Mouse (Mus musculus): ENCODE measurements around the gene Prdx5. TPM values are rescaled to one million over a fixed set of nuclear protein-coding genes. Genes with fewer than 3 reads are reported as not detected.

Prdx5 gene
- polyA plus RNA-seq, 1 experiment from 2014 or later, result 117 TPM

GRCm38 (mm10) chr19:6921647-6922567 is 12.0 kb upstream of the Prdx5 start, which contains the start of gene Esrra:
Gene Esrra, minus strand, starts transcription at chr19:6921813.
- WGBS, result under 1% methylated on average over 61 of the region's 66 CpGs
- DNase-seq (ENCODE audit: low spot score), result peak; percentile 100

GRCm38 (mm10) chr19:6920741-6921636 is 11.1 kb upstream of the Prdx5 start:
- peak overlapping the region; percentile 97 for H3K4me2 ChIP-seq
- H3K27me3 ChIP-seq (replicated peaks; ENCODE audit: control insufficient read depth, insufficient read depth, low read length), result peaks cover 28% of the 10 kb centered on the region
- H3K27ac ChIP-seq (ENCODE audit: low read depth, low read length), result peak overlapping the region; percentile 82
- no peak; the same call in 1 of the 2 replicates for ATAC-seq (replicated peaks; ENCODE audit: low FRiP score)
- peak overlapping the region; percentile 74 for H3K9ac ChIP-seq (ENCODE audit: low read depth, low read length)
- peaks cover 39% of the 10 kb centered on the region for H3K4me1 ChIP-seq (replicated peaks; ENCODE audit: control insufficient read depth, insufficient read depth, low read length)
- H3K9me3 ChIP-seq (ENCODE audit: control insufficient read depth, low read length), result no peaks in the 10 kb centered on the region
- peak; percentile 82 for DNase-seq (ENCODE audit: low spot score)
- H3K36me3 ChIP-seq (ENCODE audit: control insufficient read depth, insufficient read depth, low read length), result peaks cover 5% of the 10 kb centered on the region; the same call in 1 of the 2 replicates
- WGBS, result 1% methylated on average over 33 of the region's 48 CpGs
- H3K4me3 ChIP-seq (ENCODE audit: low read depth, low read length), result peak overlapping the region; percentile 68

More at GRCm38 (mm10) chr19:6921647-6922567, 12.0 kb upstream of the Prdx5 start, which contains the start of gene Esrra:
- Histone ChIP-seq H3K9me3 (ENCODE audit: control insufficient read depth, low read length) (no peaks in the 10 kb centered on the region), H3K4me3 (ENCODE audit: low read depth, low read length) (peak within 1 kb of the TSS; percentile 68), H3K4me1 (replicated peaks; ENCODE audit: control insufficient read depth, insufficient read depth, low read length) (peaks cover 36% of the 10 kb centered on the region), H3K9ac (ENCODE audit: low read depth, low read length) (peak within 1 kb of the TSS; percentile 74), H3K27ac (ENCODE audit: low read depth, low read length) (peak within 1 kb of the TSS; percentile 82), H3K27me3 (replicated peaks; ENCODE audit: control insufficient read depth, insufficient read depth, low read length) (peaks cover 37% of the 10 kb centered on the region), H3K36me3 (ENCODE audit: control insufficient read depth, insufficient read depth, low read length) (peaks cover 5% of the 10 kb centered on the region; the same call in 1 of the 2 replicates), H3K4me2 (peak within 1 kb of the TSS; percentile 97)
- ATAC-seq (replicated peaks; ENCODE audit: low FRiP score), result peak; percentile 94

GRCm38 (mm10) chr19:6919876-6920740 is 10.2 kb upstream of the Prdx5 start:
- peaks cover 5% of the 10 kb centered on the region; the same call in 1 of the 2 replicates for H3K36me3 ChIP-seq (ENCODE audit: control insufficient read depth, insufficient read depth, low read length)
- peak overlapping the region; percentile 68 for H3K4me3 ChIP-seq (ENCODE audit: low read depth, low read length)
- ATAC-seq (replicated peaks; ENCODE audit: low FRiP score) (no peak), DNase-seq (ENCODE audit: low spot score) (peak; percentile 38)
- peak overlapping the region; percentile 82 for H3K27ac ChIP-seq (ENCODE audit: low read depth, low read length)
- no peaks in the 10 kb centered on the region for H3K9me3 ChIP-seq (ENCODE audit: control insufficient read depth, low read length)
- 41% methylated on average over 8 of the region's 8 CpGs for WGBS
- H3K4me2 ChIP-seq, result peak overlapping the region; percentile 97
- peaks cover 38% of the 10 kb centered on the region for H3K4me1 ChIP-seq (replicated peaks; ENCODE audit: control insufficient read depth, insufficient read depth, low read length)
- peak overlapping the region; percentile 74 for H3K9ac ChIP-seq (ENCODE audit: low read depth, low read length)
- peaks cover 19% of the 10 kb centered on the region for H3K27me3 ChIP-seq (replicated peaks; ENCODE audit: control insufficient read depth, insufficient read depth, low read length)

GRCm38 (mm10) chr19:6919431-6919830 is 9.5 kb upstream of the Prdx5 start:
- Histone ChIP-seq H3K36me3 (ENCODE audit: control insufficient read depth, insufficient read depth, low read length) (peaks cover 5% of the 10 kb centered on the region; the same call in 1 of the 2 replicates), H3K9me3 (ENCODE audit: control insufficient read depth, low read length) (no peaks in the 10 kb centered on the region), H3K4me1 (replicated peaks; ENCODE audit: control insufficient read depth, insufficient read depth, low read length) (peaks cover 35% of the 10 kb centered on the region), H3K4me3 (ENCODE audit: low read depth, low read length) (no peak overlapping the region), H3K27ac (ENCODE audit: low read depth, low read length) (no peak overlapping the region), H3K4me2 (no peak overlapping the region), H3K27me3 (replicated peaks; ENCODE audit: control insufficient read depth, insufficient read depth, low read length) (peaks cover 13% of the 10 kb centered on the region; the same call in 1 of the 2 replicates), H3K9ac (ENCODE audit: low read depth, low read length) (no peak overlapping the region)
- ATAC-seq (replicated peaks; ENCODE audit: low FRiP score) (no peak), DNase-seq (ENCODE audit: low spot score) (no peak)

- no peak overlapping the region for H3K4me2 ChIP-seq
- DNase-seq (ENCODE audit: low spot score) (no peak), ATAC-seq (replicated peaks; ENCODE audit: low FRiP score) (no peak)
- no peak overlapping the region for H3K27ac ChIP-seq (ENCODE audit: low read depth, low read length)
- peaks cover 11% of the 10 kb centered on the region for H3K36me3 ChIP-seq (ENCODE audit: control insufficient read depth, insufficient read depth, low read length)
- H3K4me1 ChIP-seq (replicated peaks; ENCODE audit: control insufficient read depth, insufficient read depth, low read length), result peaks cover 35% of the 10 kb centered on the region
- H3K9me3 ChIP-seq (ENCODE audit: control insufficient read depth, low read length), result no peaks in the 10 kb centered on the region
- no peak overlapping the region for H3K9ac ChIP-seq (ENCODE audit: low read depth, low read length)
- WGBS, result 87% methylated on average over 4 of the region's 4 CpGs
- H3K4me3 ChIP-seq (ENCODE audit: low read depth, low read length), result no peak overlapping the region
- peaks cover 5% of the 10 kb centered on the region; the same call in 1 of the 2 replicates for H3K27me3 ChIP-seq (replicated peaks; ENCODE audit: control insufficient read depth, insufficient read depth, low read length)
Measured at GRCm38 (mm10) chr19:6918321-6918720, 8.4 kb upstream of the Prdx5 start.

GRCm38 (mm10) chr19:6916496-6916895 is 6.6 kb upstream of the Prdx5 start:
- H3K4me3 ChIP-seq (ENCODE audit: low read depth, low read length), result no peak overlapping the region
- H3K27ac ChIP-seq (ENCODE audit: low read depth, low read length), result no peak overlapping the region
- H3K4me1 ChIP-seq (replicated peaks; ENCODE audit: control insufficient read depth, insufficient read depth, low read length), result peaks cover 27% of the 10 kb centered on the region
- no peak for ATAC-seq (replicated peaks; ENCODE audit: low FRiP score)
- H3K36me3 ChIP-seq (ENCODE audit: control insufficient read depth, insufficient read depth, low read length), result peaks cover 29% of the 10 kb centered on the region
- no peak overlapping the region for H3K9ac ChIP-seq (ENCODE audit: low read depth, low read length)
- no peak for DNase-seq (ENCODE audit: low spot score)
- H3K9me3 ChIP-seq (ENCODE audit: control insufficient read depth, low read length), result no peaks in the 10 kb centered on the region
- 85% methylated on average over 4 of the region's 4 CpGs for WGBS
- no peaks in the 10 kb centered on the region for H3K27me3 ChIP-seq (replicated peaks; ENCODE audit: control insufficient read depth, insufficient read depth, low read length)
- H3K4me2 ChIP-seq, result no peak overlapping the region

- 41% methylated on average over 4 of the region's 4 CpGs for WGBS
- no peak overlapping the region for H3K4me3 ChIP-seq (ENCODE audit: low read depth, low read length)
- H3K4me2 ChIP-seq, result no peak overlapping the region
- DNase-seq (ENCODE audit: low spot score), result no peak
- H3K36me3 ChIP-seq (ENCODE audit: control insufficient read depth, insufficient read depth, low read length), result peaks cover 30% of the 10 kb centered on the region
- no peaks in the 10 kb centered on the region for H3K9me3 ChIP-seq (ENCODE audit: control insufficient read depth, low read length)
- H3K27ac ChIP-seq (ENCODE audit: low read depth, low read length), result peak overlapping the region; percentile 75; the same call in 1 of the 2 replicates
- H3K27me3 ChIP-seq (replicated peaks; ENCODE audit: control insufficient read depth, insufficient read depth, low read length), result no peaks in the 10 kb centered on the region
- peak; percentile 74 for ATAC-seq (replicated peaks; ENCODE audit: low FRiP score)
- peaks cover 27% of the 10 kb centered on the region for H3K4me1 ChIP-seq (replicated peaks; ENCODE audit: control insufficient read depth, insufficient read depth, low read length)
- H3K9ac ChIP-seq (ENCODE audit: low read depth, low read length), result peak overlapping the region; percentile 4
Measured at GRCm38 (mm10) chr19:6915276-6915675, 5.4 kb upstream of the Prdx5 start.

All from liver, embryonic 11.5 days (tissue).